Mouse (Mus musculus) olfactory bulb, adult 2 months (tissue): ENCODE results near the gene Kcnip2.

ENCODE experiments used
- CTCF ChIP-seq: fragments of 200-500 bp; IDR thresholded peaks from 2 replicates; pipeline ENCODE4 v1.5.1; 2012; ENCODE audit warnings: low read depth, mild to moderate bottlenecking, low read length, moderate library complexity; ENCODE audit not compliant: insufficient read depth
- POLR2A ChIP-seq: fragments of 200-500 bp; IDR thresholded peaks from 2 replicates; pipeline ENCODE4 v1.6.1; 2012; ENCODE audit warnings: mild to moderate bottlenecking, low read depth, low read length, moderate library complexity; ENCODE audit not compliant: insufficient read depth

DNA sequence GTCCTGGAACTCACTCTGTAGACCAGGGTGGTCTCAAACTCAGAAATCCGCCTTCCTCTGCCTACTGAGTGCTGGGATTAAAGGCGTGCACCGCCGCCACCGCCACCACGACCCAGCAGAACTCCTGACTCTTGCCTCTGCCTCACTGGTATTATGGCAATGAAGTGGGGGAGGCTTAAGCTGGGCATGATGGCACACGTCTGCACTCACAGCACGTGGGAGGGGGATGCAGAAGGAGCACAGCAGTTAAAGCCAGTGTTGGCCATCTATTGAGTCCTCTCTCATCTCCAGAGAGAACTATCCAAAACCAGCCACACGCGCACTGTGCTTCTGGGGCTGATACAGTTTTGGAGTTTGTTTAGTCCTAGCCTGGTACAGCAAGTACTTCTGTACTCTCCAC is 17.8 kb upstream of the Kcnip2 start:
- no peak for TF ChIP-seq CTCF
- TF ChIP-seq POLR2A = no peak
